Mouse (Mus musculus): ENCODE measurements around the gene Galnt2.

DNA sequence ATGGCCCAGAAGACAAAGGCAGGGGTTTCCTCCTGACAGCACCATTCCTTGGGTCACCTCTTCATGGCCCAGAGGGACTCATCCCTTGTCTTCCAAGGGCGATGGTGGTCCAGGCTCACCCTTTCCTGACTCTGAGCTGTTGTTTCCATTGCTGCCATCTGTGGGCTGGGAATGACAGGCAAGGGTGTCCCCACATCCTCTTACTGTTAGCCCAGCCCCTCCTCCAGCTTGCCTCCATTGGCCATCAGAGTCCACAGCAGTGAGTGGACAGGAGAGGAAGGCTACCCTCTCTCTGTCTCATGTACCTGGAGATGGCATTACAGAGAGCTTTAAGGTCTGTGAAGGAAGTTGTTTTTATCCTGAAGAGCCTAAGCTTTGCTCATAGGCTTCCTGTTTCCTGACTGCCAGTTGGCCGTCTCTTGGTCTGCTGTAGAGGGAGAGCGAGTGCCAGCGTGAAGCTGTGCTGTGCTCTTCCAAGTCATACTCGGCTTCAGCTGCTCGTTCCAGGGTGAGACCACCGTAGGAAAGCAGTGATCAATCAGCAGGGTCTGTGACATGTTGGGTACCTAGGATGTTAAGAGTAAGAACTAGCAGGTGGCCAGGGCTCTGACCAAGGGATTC lies 70.9 kb downstream of the Galnt2 start:
- TF ChIP-seq CTCF (IDR thresholded peaks at IDR 0.05; ENCODE audit: extremely low read depth, insufficient read length, insufficient replicate concordance, low read depth, low read length): no peak
- TF ChIP-seq POLR2A (IDR thresholded peaks at IDR 0.05; ENCODE audit: low read depth, low read length): no peak

Data from small intestine, adult 2 months (tissue).